Mouse (Mus musculus) stomach, embryonic 16.5 days (tissue): ENCODE measurements at regions not wholly inside any gene's neighbourhood (a gene's known extent, or its start where the extent isn't known, plus 50 kb on each side); places are given as distances from the start of the nearest gene placed in this dataset.

Experiments used
- ATAC-seq: fragments of 200-750 bp; cut with Nextera tagmentation; 2 replicates; pipeline ENCODE4 v1.8.0; 2017; ENCODE audit warnings: moderate number of reproducible peaks, moderate TSS enrichment; ENCODE audit not compliant: insufficient read depth, low FRiP score
- H3K27ac ChIP-seq: fragments of 300-500 bp; sonication (generic); 2 replicates; pipeline ENCODE4 v1.5.1; 2014; ENCODE audit warnings: low read length
- H3K27me3 ChIP-seq: fragments of 300-500 bp; sonication (generic); 2 replicates; pipeline ENCODE4 v1.6.1; 2014; ENCODE audit warnings: low read length, control low read depth, mixed read lengths; ENCODE audit not compliant: control insufficient read depth, insufficient read depth
- H3K36me3 ChIP-seq: fragments of 300-500 bp; sonication (generic); 2 replicates; pipeline ENCODE4 v1.6.1; 2014; ENCODE audit warnings: low read length; ENCODE audit not compliant: control insufficient read depth, insufficient read depth
- H3K4me1 ChIP-seq: fragments of 300-500 bp; sonication (generic); 2 replicates; pipeline ENCODE4 v1.6.1; 2014; ENCODE audit warnings: low read length, control low read depth, mixed read lengths; ENCODE audit not compliant: control insufficient read depth, insufficient read depth
- H3K4me2 ChIP-seq: fragments of 300-500 bp; sonication (generic); 2 replicates; pipeline ENCODE4 v1.6.1; 2014; ENCODE audit warnings: low read depth, low read length, mixed read lengths
- H3K4me3 ChIP-seq: fragments of 300-500 bp; sonication (generic); replicated peaks from 2 replicates; pipeline ENCODE4 v1.5.1; 2014; ENCODE audit warnings: mild to moderate bottlenecking, low read length
- H3K9ac ChIP-seq: fragments of 300-500 bp; sonication (generic); 2 replicates; pipeline ENCODE4 v1.6.1; 2014; ENCODE audit warnings: low read length
- H3K9me3 ChIP-seq: fragments of 300-500 bp; sonication (generic); replicated peaks from 2 replicates; pipeline ENCODE4 v1.6.1; 2016; ENCODE audit warnings: low read length, control low read depth; ENCODE audit not compliant: control insufficient read depth
- WGBS: fragments of 180-500 bp; shearing (Covaris S2); extraction: QIAGEN DNeasy Blood & Tissue Kit; methylation state at CpG from one replicate; pipeline ENCODE4 v1.1.7; 2014; 5-methylcytosine and 5-hydroxymethylcytosine counted together

- H3K4me3 ChIP-seq = no peak overlapping the region
- no peak overlapping the region for H3K4me2 ChIP-seq
- no peaks in the 10 kb centered on the region for H3K27me3 ChIP-seq
- H3K9me3 ChIP-seq = no peaks in the 10 kb centered on the region
- no peak overlapping the region for H3K9ac ChIP-seq
- H3K4me1 ChIP-seq = no peaks in the 10 kb centered on the region
- no peaks in the 10 kb centered on the region for H3K36me3 ChIP-seq
- H3K27ac ChIP-seq = no peak overlapping the region
- ATAC-seq = no peak
- 57% methylated on average over 4 of the region's 4 CpGs for WGBS
These were observed 75.6 kb upstream of the Fbxl17 start for GRCm38 (mm10) chr17:63575316-63576007.

GRCm38 (mm10) chr17:63582870-63583269 is 83.1 kb upstream of the Fbxl17 start:
- H3K36me3 ChIP-seq = no peaks in the 10 kb centered on the region
- no peaks in the 10 kb centered on the region for H3K4me1 ChIP-seq
- no peaks in the 10 kb centered on the region for H3K27me3 ChIP-seq
- H3K4me2 ChIP-seq = no peak overlapping the region
- no peak overlapping the region for H3K27ac ChIP-seq
- H3K9ac ChIP-seq = no peak overlapping the region
- H3K9me3 ChIP-seq = no peaks in the 10 kb centered on the region
- H3K4me3 ChIP-seq = no peak overlapping the region
- ATAC-seq = no peak
- 75% methylated on average over 4 of the region's 4 CpGs for WGBS

- Histone ChIP-seq H3K4me3 (no peak overlapping the region), H3K9me3 (no peaks in the 10 kb centered on the region), H3K27me3 (no peaks in the 10 kb centered on the region), H3K27ac (no peak overlapping the region), H3K36me3 (no peaks in the 10 kb centered on the region), H3K9ac (no peak overlapping the region), H3K4me2 (no peak overlapping the region), H3K4me1 (no peaks in the 10 kb centered on the region)
- ATAC-seq = no peak
- 57% methylated on average over 7 of the region's 7 CpGs for WGBS
These were observed 107.4 kb upstream of the Fbxl17 start for GRCm38 (mm10) chr17:63607021-63607751.

GRCm38 (mm10) chr17:63622726-63623125 is 122.9 kb upstream of the Fbxl17 start:
- Histone ChIP-seq H3K36me3 (no peaks in the 10 kb centered on the region), H3K4me1 (no peaks in the 10 kb centered on the region), H3K9ac (no peak overlapping the region), H3K4me2 (no peak overlapping the region), H3K27me3 (no peaks in the 10 kb centered on the region), H3K4me3 (no peak overlapping the region), H3K9me3 (no peaks in the 10 kb centered on the region), H3K27ac (no peak overlapping the region)
- no peak for ATAC-seq
- WGBS = 19% methylated on average over 3 of the region's 3 CpGs

- no peaks in the 10 kb centered on the region for H3K36me3 ChIP-seq
- ATAC-seq = no peak
- 76% methylated on average over 2 of the region's 2 CpGs for WGBS
- no peak overlapping the region for H3K4me3 ChIP-seq
- no peaks in the 10 kb centered on the region for H3K27me3 ChIP-seq
- no peaks in the 10 kb centered on the region for H3K9me3 ChIP-seq
- no peak overlapping the region for H3K9ac ChIP-seq
- H3K4me1 ChIP-seq = no peaks in the 10 kb centered on the region
- no peak overlapping the region for H3K4me2 ChIP-seq
- H3K27ac ChIP-seq = no peak overlapping the region
These were observed 137.8 kb upstream of the Fbxl17 start for GRCm38 (mm10) chr17:63637598-63637997.

GRCm38 (mm10) chr17:63644390-63644789 is 144.6 kb upstream of the Fbxl17 start:
- Histone ChIP-seq H3K9me3 (no peaks in the 10 kb centered on the region), H3K27ac (no peak overlapping the region), H3K36me3 (no peaks in the 10 kb centered on the region), H3K4me3 (no peak overlapping the region), H3K4me1 (no peaks in the 10 kb centered on the region), H3K4me2 (no peak overlapping the region), H3K27me3 (no peaks in the 10 kb centered on the region), H3K9ac (no peak overlapping the region)
- ATAC-seq = no peak
- 79% methylated on average over 4 of the region's 4 CpGs for WGBS

- 73% methylated on average over 6 of the region's 6 CpGs for WGBS
- no peaks in the 10 kb centered on the region for H3K9me3 ChIP-seq
- no peak overlapping the region for H3K4me2 ChIP-seq
- ATAC-seq = no peak
- no peaks in the 10 kb centered on the region for H3K36me3 ChIP-seq
- no peak overlapping the region for H3K9ac ChIP-seq
- H3K27ac ChIP-seq = no peak overlapping the region
- no peak overlapping the region for H3K4me3 ChIP-seq
- H3K27me3 ChIP-seq = no peaks in the 10 kb centered on the region
- no peaks in the 10 kb centered on the region for H3K4me1 ChIP-seq
These were observed 157.9 kb upstream of the Fbxl17 start for GRCm38 (mm10) chr17:63657687-63658086.

GRCm38 (mm10) chr17:63660841-63661481 is 161.1 kb upstream of the Fbxl17 start:
- H3K9ac ChIP-seq = no peak overlapping the region
- H3K27me3 ChIP-seq = no peaks in the 10 kb centered on the region
- peak overlapping the region; percentile 94 for H3K27ac ChIP-seq
- H3K9me3 ChIP-seq = no peaks in the 10 kb centered on the region
- no peak overlapping the region for H3K4me2 ChIP-seq
- H3K4me3 ChIP-seq = no peak overlapping the region
- H3K4me1 ChIP-seq = no peaks in the 10 kb centered on the region
- peak; percentile 83 for ATAC-seq
- 52% methylated on average over 13 of the region's 13 CpGs for WGBS
- no peaks in the 10 kb centered on the region for H3K36me3 ChIP-seq

GRCm38 (mm10) chr17:63661584-63661983 is 161.8 kb upstream of the Fbxl17 start:
- Histone ChIP-seq H3K9ac (no peak overlapping the region), H3K4me1 (no peaks in the 10 kb centered on the region), H3K4me2 (no peak overlapping the region), H3K4me3 (no peak overlapping the region), H3K9me3 (no peaks in the 10 kb centered on the region), H3K27ac (peak overlapping the region; percentile 94), H3K36me3 (no peaks in the 10 kb centered on the region), H3K27me3 (no peaks in the 10 kb centered on the region)
- 68% methylated on average over 4 of the region's 4 CpGs for WGBS
- peak; percentile 54 for ATAC-seq
